In genomic region chr6:136672467-136672866, GRCm38 (mm10) we compare ENCODE assay signal across 9 mouse cellular contexts. TPM values are rescaled to one million over a fixed set of nuclear protein-coding genes. Genes with fewer than 3 reads are reported as not detected.
A peak's percentile ranks its signal among the peaks of the same experiment; 100 is the strongest.
DNase-seq lines count a peak whose midpoint lies in the region; ATAC-seq and TF ChIP-seq lines count a peak whose summit lies in the region.
"Had no signal": no experiment of that assay in that cellular context is flagged by ENCODE, and none has a peak within 500 bp of the region (broad histone marks: within the 10 kb centered on the region; RNA-seq: fewer than 3 reads in every experiment).

No protein-coding gene starts in this region.

- DNase-seq in forebrain, postnatal 0 days = peak; percentile 47
- no peak for DNase-seq in forebrain, embryonic 11.5 days (ENCODE audit: low spot score)
- peak; percentile 68 for DNase-seq in adrenal gland, postnatal 14 days
- peak; percentile 98 for DNase-seq in heart, adult 11 months
- peak; percentile 66 to 74 for DNase-seq in layer of hippocampus, adult 18-20 months (ENCODE audit: low spot score in 2 of 2)
- no peak for DNase-seq in cerebellum, adult 2 months
- no peak for DNase-seq in c-Kit-positive CD71-positive TER-119-positive erythroid progenitor cells, embryonic 14.5 days (ENCODE audit: low spot score)

- TF ChIP-seq POLR2A in cerebellum, adult 2 months (IDR thresholded peaks at IDR 0.05; ENCODE audit: borderline replicate concordance, insufficient read depth, low read length) = no peak

- no peak overlapping the region for H3K4me2 ChIP-seq in forebrain, postnatal 0 days (ENCODE audit: low read depth)
- no peak overlapping the region for H3K4me2 ChIP-seq in forebrain, embryonic 11.5 days (ENCODE audit: low read depth, low read length, severe bottlenecking)

- H3K9me3 ChIP-seq in forebrain, postnatal 0 days (ENCODE audit: low read length) = no peaks in the 10 kb centered on the region
- no peaks in the 10 kb centered on the region for H3K9me3 ChIP-seq in forebrain, embryonic 11.5 days (ENCODE audit: control insufficient read depth, low read length)

- TF ChIP-seq CTCF in forebrain, postnatal 0 days (IDR thresholded peaks at IDR 0.05; ENCODE audit: low read depth) = no peak
- no peak for TF ChIP-seq CTCF in cerebellum, adult 2 months (IDR thresholded peaks at IDR 0.05; ENCODE audit: borderline replicate concordance, insufficient read depth, low read depth, low read length)

- ATAC-seq in forebrain, postnatal 0 days = peak; percentile 45
- ATAC-seq in forebrain, embryonic 11.5 days (replicated peaks; ENCODE audit: low FRiP score) = no peak
- peak; percentile 89 for ATAC-seq in megakaryocyte-erythroid progenitor cell, adult 5-6 weeks (replicated peaks; ENCODE audit: low FRiP score, low TSS enrichment, poor library complexity, severe bottlenecking)

- no peaks in the 10 kb centered on the region for H3K36me3 ChIP-seq in forebrain, postnatal 0 days (ENCODE audit: insufficient read depth)
- H3K36me3 ChIP-seq in forebrain, embryonic 11.5 days (ENCODE audit: control insufficient read depth, insufficient read depth, low read length) = no peaks in the 10 kb centered on the region

- H3K4me3 ChIP-seq in forebrain, postnatal 0 days (ENCODE audit: low read depth, low read length) = no peak overlapping the region
- no peak overlapping the region for H3K4me3 ChIP-seq in forebrain, embryonic 11.5 days (ENCODE audit: low read depth, low read length)
- no peak overlapping the region for H3K4me3 ChIP-seq in cerebellum, adult 2 months (replicated peaks; ENCODE audit: insufficient read depth, low read depth, low read length)

- H3K9ac ChIP-seq in forebrain, postnatal 0 days = no peak overlapping the region
- no peak overlapping the region for H3K9ac ChIP-seq in forebrain, embryonic 11.5 days (ENCODE audit: low read length)

- WGBS in forebrain, postnatal 0 days = 69% methylated on average over 7 of the region's 7 CpGs
- 78% methylated on average over 7 of the region's 7 CpGs for WGBS in forebrain, embryonic 11.5 days
- 41% methylated on average over 7 of the region's 7 CpGs for WGBS in cerebellum, adult 2 months

- no peak overlapping the region for H3K27ac ChIP-seq in forebrain, postnatal 0 days (ENCODE audit: low read depth, low read length)
- no peak overlapping the region for H3K27ac ChIP-seq in forebrain, embryonic 11.5 days (ENCODE audit: low read depth, low read length)
- no peak overlapping the region for H3K27ac ChIP-seq in cerebellum, adult 2 months (ENCODE audit: insufficient read depth, low read length)

- H3K4me1 ChIP-seq in forebrain, postnatal 0 days (ENCODE audit: insufficient read depth) = no peaks in the 10 kb centered on the region
- H3K4me1 ChIP-seq in forebrain, embryonic 11.5 days (replicated peaks; ENCODE audit: control insufficient read depth, insufficient read depth, low read length) = no peaks in the 10 kb centered on the region
- H3K4me1 ChIP-seq in cerebellum, adult 2 months (ENCODE audit: control insufficient read depth, insufficient read depth, low read length) = no peaks in the 10 kb centered on the region

- no peaks in the 10 kb centered on the region for H3K27me3 ChIP-seq in forebrain, postnatal 0 days (ENCODE audit: insufficient read depth, low read length)
- H3K27me3 ChIP-seq in forebrain, embryonic 11.5 days (ENCODE audit: control insufficient read depth, insufficient read depth, low read length) = no peaks in the 10 kb centered on the region
- H3K27me3 ChIP-seq in cerebellum, adult 2 months (ENCODE audit: control insufficient read depth, insufficient read depth, low read length) = no peaks in the 10 kb centered on the region
- H3K27me3 ChIP-seq: CH12.LX had no signal

RNA-seq across cellular contexts. Expression of gene Plbd1, which starts 10.7 kb away (rescaled TPM):
- 0.19 TPM in 1 of 2 replicates, not detected in the other for total RNA-seq in forebrain, postnatal 0 days (2014; rRNA removed)
- 0.26 and 0.40 TPM in 2 replicates for polyA plus RNA-seq in forebrain, postnatal 0 days (2015; fragmentation: Nextera tagmentation; extraction: Ambion mirVana)
- polyA plus RNA-seq in forebrain, embryonic 11.5 days (2014; fragmentation: Nextera tagmentation; extraction: Ambion mirVana) = 0.99 and 1.1 TPM in 2 replicates
- total RNA-seq in adrenal gland, postnatal 14 days (2021) = 101 and 110 TPM in 2 replicates
- total RNA-seq in layer of hippocampus, adult 18-20 months (2021) = under 1 TPM in 1 of 2 experiments, not detected in 1; 0.30 TPM
- total RNA-seq in megakaryocyte-erythroid progenitor cell, adult 5-6 weeks (2014; fragmentation: Nextera tagmentation) = 2.1 TPM in 1 of 2 replicates, not detected in the other
- 4.1 and 7.1 TPM in 2 replicates for total RNA-seq in megakaryocyte-erythroid progenitor cell, adult 5-6 weeks (2017)
- polyA plus RNA-seq in cerebellum, adult 2 months (2012; rRNA removed) = 0.11 and 0.15 TPM in 2 replicates
- total RNA-seq: CH12.LX had no signal

Comparison
In these comparisons a context has a peak if more than half of its experiments do, and no peak if none do; other contexts are left out.
1. DNase-seq: peak in forebrain, postnatal 0 days (single experiment), adrenal gland, postnatal 14 days (single experiment), heart, adult 11 months (single experiment) and layer of hippocampus, adult 18-20 months (2 of 2); none in forebrain, embryonic 11.5 days (single experiment), cerebellum, adult 2 months (0 of 2) and c-Kit-positive CD71-positive TER-119-positive erythroid progenitor cells, embryonic 14.5 days (single experiment).
2. RNA of gene Plbd1, which starts 10.7 kb away (total RNA-seq): 101 to 110 TPM in adrenal gland, postnatal 14 days; 2.1 to 7.1 TPM in megakaryocyte-erythroid progenitor cell, adult 5-6 weeks, 0.30 TPM in layer of hippocampus, adult 18-20 months and 0.19 TPM in forebrain, postnatal 0 days; every median in the first group is over 10 times any median in the second.